ENCODE assay signal across 15 mouse cellular contexts in genomic region chr4:123298226-123298625, GRCm38 (mm10). TPM values are rescaled to one million over a fixed set of nuclear protein-coding genes. Genes with fewer than 3 reads are reported as not detected.
DNase-seq lines count a peak whose midpoint lies in the region; ATAC-seq and TF ChIP-seq lines count a peak whose summit lies in the region.
"Had no signal": no experiment of that assay in that cellular context is flagged by ENCODE, and none has a peak within 500 bp of the region (broad histone marks: within the 10 kb centered on the region; RNA-seq: fewer than 3 reads in every experiment).

No protein-coding gene starts in this region.

- TF ChIP-seq CTCF in lung, adult 2 months (IDR thresholded peaks at IDR 0.05; ENCODE audit: insufficient read depth, low read length): no peak

- no peaks in the 10 kb centered on the region for H3K9me3 ChIP-seq in heart, embryonic 12.5 days (replicated peaks)
- H3K9me3 ChIP-seq: embryonic facial prominence, embryonic 13.5 days; forebrain, embryonic 12.5 days; hindbrain, embryonic 12.5 days had no signal

- peaks cover 92% of the 10 kb centered on the region for H3K36me3 ChIP-seq in heart, embryonic 12.5 days

- DNase-seq in heart, adult 9 months (ENCODE audit: low spot score in 2 of 2): peak; percentile 42 to 56
- DNase-seq in kidney, postnatal 14 days: peak; percentile 64
- no peak for DNase-seq in kidney, adult 9 months
- peak; percentile 11 for DNase-seq in lung, postnatal 14 days
- no peak for DNase-seq in lung, adult 2 months

- H3K9ac ChIP-seq in heart, embryonic 12.5 days: no peak overlapping the region
- H3K9ac ChIP-seq: embryonic facial prominence, embryonic 13.5 days; forebrain, embryonic 12.5 days; hindbrain, embryonic 12.5 days had no signal

- no peak overlapping the region for H3K4me2 ChIP-seq in heart, embryonic 12.5 days
- H3K4me2 ChIP-seq: embryonic facial prominence, embryonic 13.5 days; forebrain, embryonic 12.5 days; hindbrain, embryonic 12.5 days had no signal

- no peak for ATAC-seq in heart, embryonic 12.5 days (ENCODE audit: insufficient number of reproducible peaks, low FRiP score)
- ATAC-seq: forebrain, embryonic 16.5 days; hindbrain, embryonic 16.5 days; inflammation-experienced regulatory T-cells, adult 6 months had no signal

- H3K4me3 ChIP-seq in heart, embryonic 12.5 days: no peak overlapping the region
- H3K4me3 ChIP-seq in lung, adult 2 months (replicated peaks; ENCODE audit: extremely low read depth, low read depth, low read length): no peak overlapping the region
- H3K4me3 ChIP-seq: embryonic facial prominence, embryonic 13.5 days; forebrain, embryonic 12.5 days; hindbrain, embryonic 12.5 days had no signal

- H3K27me3 ChIP-seq in heart, embryonic 12.5 days (replicated peaks): no peaks in the 10 kb centered on the region
- H3K27me3 ChIP-seq: embryonic facial prominence, embryonic 13.5 days; forebrain, embryonic 12.5 days; hindbrain, embryonic 12.5 days had no signal

- H3K27ac ChIP-seq in heart, embryonic 12.5 days (ENCODE audit: poor library complexity, severe bottlenecking): no peak overlapping the region
- H3K27ac ChIP-seq: embryonic facial prominence, embryonic 13.5 days; forebrain, embryonic 12.5 days; hindbrain, embryonic 12.5 days had no signal

- WGBS in heart, embryonic 12.5 days: 65% methylated on average over 4 of the region's 4 CpGs
- WGBS in lung, adult 2 months: 68% methylated on average over 4 of the region's 4 CpGs

- H3K4me1 ChIP-seq in heart, embryonic 12.5 days (replicated peaks): no peaks in the 10 kb centered on the region
- no peaks in the 10 kb centered on the region for H3K4me1 ChIP-seq in lung, adult 2 months (ENCODE audit: control insufficient read depth, insufficient read depth, low read length)
- H3K4me1 ChIP-seq: embryonic facial prominence, embryonic 13.5 days; forebrain, embryonic 12.5 days; hindbrain, embryonic 12.5 days had no signal

- TF ChIP-seq POLR2A in lung, adult 2 months (IDR thresholded peaks at IDR 0.05; ENCODE audit: borderline replicate concordance, extremely low read depth, low read depth, low read length): no peak

RNA-seq across cellular contexts. Expression of gene Oxct2a, which starts 25.2 kb away (rescaled TPM):
- not detected in 2 replicates for polyA plus RNA-seq in heart, embryonic 12.5 days (2016; fragmentation: Nextera tagmentation; extraction: Ambion mirVana)
- polyA plus RNA-seq in lung, adult 2 months (2012; rRNA removed): not detected in 2 replicates
- polyA plus RNA-seq: adrenal gland, adult 2 months; embryonic facial prominence, embryonic 13.5 days; forebrain, embryonic 12.5 days; forebrain, embryonic 16.5 days; frontal cortex, adult 2 months; heart, embryonic 14.5 days; hindbrain, embryonic 12.5 days; inflammation-experienced regulatory T-cells, adult 6 months had no signal

RNA-seq across cellular contexts. Expression of gene Pabpc4, which starts 36.1 kb away (rescaled TPM):
- 62.7 and 63.0 TPM in 2 replicates for polyA plus RNA-seq in heart, embryonic 12.5 days (2016; fragmentation: Nextera tagmentation; extraction: Ambion mirVana)
- polyA plus RNA-seq in lung, adult 2 months (2012; rRNA removed): 60.3 and 65.4 TPM in 2 replicates

RNA-seq across cellular contexts. Expression of gene Bmp8a, which starts 44.8 kb away (rescaled TPM):
- polyA plus RNA-seq in heart, embryonic 12.5 days (2016; fragmentation: Nextera tagmentation; extraction: Ambion mirVana): 0.14 and 0.31 TPM in 2 replicates
- polyA plus RNA-seq in lung, adult 2 months (2012; rRNA removed): 0.27 and 0.55 TPM in 2 replicates
- polyA plus RNA-seq: forebrain, embryonic 12.5 days; heart, embryonic 14.5 days; inflammation-experienced regulatory T-cells, adult 6 months had no signal

Comparison
In these comparisons a context has a peak if more than half of its experiments do, and no peak if none do; other contexts are left out.
1. DNase-seq: peak in heart, adult 9 months (2 of 2), kidney, postnatal 14 days (single experiment) and lung, postnatal 14 days (single experiment); none in kidney, adult 9 months (single experiment) and lung, adult 2 months (single experiment).